Mouse (Mus musculus) brain, adult 2 months (tissue): ENCODE results near the gene A430033K04Rik.
A peak's percentile ranks its signal among the peaks of the same experiment; 100 is the strongest.

Experiments
- DNase-seq: peaks from one replicate; pipeline ENCODE4 v3.0.0; 2011; ENCODE audit warnings: low read depth, low spot score

A430033K04Rik gene

DNA sequence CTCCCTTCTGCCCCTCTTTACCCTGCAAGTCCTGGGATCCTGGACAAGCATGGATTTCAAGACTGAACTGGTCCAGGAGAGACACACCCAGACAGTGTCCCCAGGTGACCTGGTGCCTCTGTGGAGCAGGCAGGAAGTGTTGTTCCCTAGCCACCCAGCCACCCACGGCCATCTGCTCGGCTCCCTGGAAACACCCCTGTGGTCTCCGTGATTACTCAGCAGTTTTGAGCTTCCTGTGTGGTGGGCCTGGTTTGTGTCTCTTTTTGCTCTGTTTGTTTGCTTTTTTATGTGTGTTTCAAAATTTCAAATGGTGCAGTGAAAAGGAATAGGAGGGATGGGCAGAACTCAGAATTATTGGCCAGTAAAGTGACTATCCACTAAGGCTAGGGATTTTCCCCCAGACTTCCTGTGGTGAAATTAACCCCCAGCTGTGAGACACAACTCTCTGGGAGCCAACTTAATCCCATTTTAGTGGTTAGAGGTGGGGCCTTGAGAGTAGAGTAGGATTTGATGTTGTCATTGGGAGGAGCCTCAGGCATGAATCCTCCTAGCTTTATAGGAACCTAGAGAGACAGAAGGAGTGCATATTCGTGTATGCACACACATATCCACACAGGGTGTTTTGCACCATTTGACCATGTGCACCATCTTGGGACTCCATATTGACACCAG lies 72.0 kb downstream of the A430033K04Rik start:
- peak; percentile 42 for DNase-seq

DNA sequence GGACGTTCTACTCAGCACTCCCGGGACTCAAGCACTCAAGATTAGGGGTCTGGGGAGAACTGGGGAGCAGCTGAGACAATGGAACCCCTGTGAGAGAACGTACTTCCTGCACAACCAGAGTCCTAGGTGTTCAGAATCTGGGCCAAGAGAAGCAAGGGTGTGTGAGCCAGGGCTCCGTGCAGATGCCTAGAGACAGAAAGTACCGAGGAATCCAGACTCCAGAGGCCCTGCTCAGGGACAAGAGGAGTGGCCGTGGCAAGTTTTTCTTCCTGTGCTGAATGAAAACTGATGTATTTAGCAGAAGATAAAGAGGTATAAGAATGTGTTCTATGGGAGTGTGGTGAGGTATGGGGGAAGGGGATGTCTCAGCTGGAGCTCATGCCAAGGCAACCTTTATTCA lies 74.8 kb downstream of the A430033K04Rik start:
- DNase-seq: no peak
